Mouse (Mus musculus) forebrain, embryonic 14.5 days (tissue): ENCODE measurements around the gene Pip4p1. TPM values are rescaled to one million over a fixed set of nuclear protein-coding genes. Genes with fewer than 3 reads are reported as not detected.
"Not testable (repeated sequence)": the region's sequence is repeated elsewhere in the genome, so short reads cannot be mapped to it uniquely, and the experiment has no call there.

Experiments
- ATAC-seq: fragments of 200-750 bp; cut with Nextera tagmentation; 2 replicates; pipeline ENCODE4 v1.8.0; 2017; ENCODE audit warnings: mild to moderate bottlenecking, moderate library complexity
- DNase-seq: peaks from one replicate; pipeline ENCODE4 v3.0.0-alpha.2; 2015; ENCODE audit warnings: low spot score
- H3K27ac ChIP-seq: fragments of 300-500 bp; sonication (generic); 2 replicates; pipeline ENCODE4 v1.5.1; 2014; ENCODE audit warnings: low read depth, mild to moderate bottlenecking, control low read depth, low read length, moderate library complexity
- H3K27me3 ChIP-seq: fragments of 300-500 bp; sonication (generic); replicated peaks from 2 replicates; pipeline ENCODE4 v1.6.1; 2014; ENCODE audit warnings: low read length, control low read depth, mixed read lengths; ENCODE audit not compliant: control insufficient read depth, insufficient read depth
- H3K36me3 ChIP-seq: fragments of 300-500 bp; sonication (generic); 2 replicates; pipeline ENCODE4 v1.6.1; 2014; ENCODE audit warnings: low read length, control low read depth; ENCODE audit not compliant: control insufficient read depth, insufficient read depth
- H3K4me1 ChIP-seq: fragments of 300-500 bp; sonication (generic); 2 replicates; pipeline ENCODE4 v1.6.1; 2014; ENCODE audit warnings: antibody characterized with exemption, low read length, control low read depth; ENCODE audit not compliant: control insufficient read depth, insufficient read depth
- H3K4me2 ChIP-seq: fragments of 300-500 bp; sonication (generic); 2 replicates; pipeline ENCODE4 v1.6.1; 2014; ENCODE audit warnings: mild to moderate bottlenecking, control low read depth, low read length
- H3K4me3 ChIP-seq: fragments of 300-500 bp; sonication (generic); 2 replicates; pipeline ENCODE4 v1.5.1; 2014; ENCODE audit warnings: low read depth, low read length, control low read depth
- H3K9ac ChIP-seq: fragments of 300-500 bp; sonication (generic); 2 replicates; pipeline ENCODE4 v1.6.1; 2014; ENCODE audit warnings: mild to moderate bottlenecking, low read length, control low read depth, moderate library complexity
- H3K9me3 ChIP-seq: fragments of 300-500 bp; sonication (generic); replicated peaks from 2 replicates; pipeline ENCODE4 v1.6.1; 2016; ENCODE audit warnings: low read length, control low read depth, mixed read lengths; ENCODE audit not compliant: control insufficient read depth
- WGBS: fragments of 180-500 bp; shearing (Covaris S2); extraction: QIAGEN DNeasy Blood & Tissue Kit; methylation state at CpG from one replicate; pipeline ENCODE4 v1.1.7; 2014; 5-methylcytosine and 5-hydroxymethylcytosine counted together
- polyA plus RNA-seq: library from polyadenylated mRNA; unstranded; fragments of >200 nt; fragmentation: Nextera tagmentation; extraction: Ambion mirVana; gene quantifications from 2 replicates; pipeline ENCODE4 v1.2.1, GENCODE M21; 2014

Gene Pip4p1
- polyA plus RNA-seq, 1 experiment from 2014 or later, result 86.0 TPM

DNA sequence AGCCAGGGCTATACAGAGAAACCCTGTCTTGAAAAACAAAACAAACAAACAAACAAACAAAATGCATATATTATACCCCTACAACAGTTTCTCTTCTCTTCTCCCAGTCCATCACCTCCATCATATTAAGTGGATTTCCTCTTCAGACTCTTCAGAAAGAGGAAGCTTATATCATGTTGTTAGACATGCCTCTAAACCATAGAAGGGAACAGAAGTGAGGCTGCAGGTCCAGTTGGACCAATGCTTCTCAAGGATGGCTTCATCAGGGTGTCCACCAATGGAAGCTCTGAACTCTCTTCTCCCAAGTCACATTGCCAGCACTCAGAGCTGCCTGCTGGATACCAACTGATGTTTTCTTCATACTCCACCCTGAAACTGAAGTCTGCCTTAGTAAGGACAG lies 25.3 kb downstream of the Pip4p1 start:
- H3K27me3 ChIP-seq, H3K9ac ChIP-seq, DNase-seq, H3K9me3 ChIP-seq, H3K36me3 ChIP-seq, H3K4me1 ChIP-seq, ATAC-seq, H3K27ac ChIP-seq, H3K4me3 ChIP-seq, H3K4me2 ChIP-seq: not testable (repeated sequence)

DNA sequence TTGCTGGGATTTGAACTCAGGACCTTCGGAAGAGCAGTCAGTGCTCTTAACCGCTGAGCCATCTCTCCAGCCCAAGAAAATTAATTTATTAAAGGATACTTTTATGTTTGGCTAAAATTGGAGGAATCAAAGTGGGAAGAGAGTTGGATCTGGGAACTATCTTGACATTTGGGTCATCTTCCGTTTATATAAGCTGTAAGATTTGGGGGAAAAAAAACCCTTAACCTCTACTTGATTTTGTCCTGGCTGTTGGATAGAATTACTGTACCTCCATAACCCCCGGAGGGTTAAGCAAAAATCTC lies 25.9 kb downstream of the Pip4p1 start:
- H3K4me1 ChIP-seq, result no peaks in the 10 kb centered on the region
- no peak for ATAC-seq
- H3K4me2 ChIP-seq, result no peak overlapping the region
- H3K36me3 ChIP-seq, result no peaks in the 10 kb centered on the region
- no peaks in the 10 kb centered on the region for H3K9me3 ChIP-seq
- H3K9ac ChIP-seq, result no peak overlapping the region
- DNase-seq, result no peak
- H3K4me3 ChIP-seq, result no peak overlapping the region
- H3K27me3 ChIP-seq, result no peaks in the 10 kb centered on the region
- no peak overlapping the region for H3K27ac ChIP-seq
- 88% methylated on average over 4 of the region's 4 CpGs for WGBS

DNA sequence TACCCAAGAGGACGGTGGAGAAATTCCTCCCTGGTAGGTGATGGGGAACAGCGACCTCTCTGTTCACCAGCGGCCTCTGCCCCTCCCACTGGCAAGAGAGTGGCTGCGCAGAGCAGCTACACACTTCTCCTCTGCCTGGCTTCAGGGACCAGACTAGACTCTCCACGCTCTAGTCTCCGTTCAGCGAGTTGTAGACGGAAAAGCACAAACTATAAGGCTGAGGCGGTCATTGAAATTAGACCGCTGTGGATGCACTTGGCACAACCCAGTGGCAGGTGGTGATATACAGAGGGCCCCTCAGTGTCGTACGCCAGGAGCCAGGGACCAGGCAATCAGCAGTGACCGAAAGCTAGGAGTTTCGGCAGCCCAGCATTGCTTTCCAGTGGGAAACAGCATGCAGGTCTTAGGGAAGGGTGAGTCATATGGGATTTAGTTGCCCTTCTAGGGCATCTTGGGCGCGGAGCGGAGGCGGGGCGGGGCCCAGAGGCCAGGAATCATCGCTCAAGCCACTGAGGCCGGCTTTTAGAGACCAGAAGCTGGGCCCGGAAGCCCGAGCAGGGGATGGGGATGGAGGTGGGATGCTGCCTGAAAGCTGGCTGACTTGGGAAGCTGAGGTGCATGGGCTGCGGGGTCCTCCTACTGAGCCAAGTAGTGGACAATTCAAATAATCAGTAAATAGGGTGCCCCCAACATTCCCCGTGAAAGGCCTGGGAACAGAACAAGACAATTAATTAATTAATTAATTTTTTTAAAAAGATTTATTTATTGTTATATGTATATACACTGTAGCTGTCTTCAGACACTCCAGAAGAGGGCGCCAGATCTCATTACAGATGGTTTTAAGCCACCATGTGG lies 26.5 kb downstream of the Pip4p1 start:
- peak; percentile 68 for DNase-seq
- H3K4me3 ChIP-seq, result peak overlapping the region; percentile 30
- H3K9ac ChIP-seq, result peak overlapping the region; percentile 51
- no peaks in the 10 kb centered on the region for H3K9me3 ChIP-seq
- WGBS, result 4% methylated on average over 26 of the region's 26 CpGs
- no peaks in the 10 kb centered on the region for H3K36me3 ChIP-seq
- ATAC-seq, result peak; percentile 88
- H3K27ac ChIP-seq, result no peak overlapping the region
- H3K4me1 ChIP-seq, result no peaks in the 10 kb centered on the region
- peak overlapping the region; percentile 52 for H3K4me2 ChIP-seq
- H3K27me3 ChIP-seq, result no peaks in the 10 kb centered on the region

DNA sequence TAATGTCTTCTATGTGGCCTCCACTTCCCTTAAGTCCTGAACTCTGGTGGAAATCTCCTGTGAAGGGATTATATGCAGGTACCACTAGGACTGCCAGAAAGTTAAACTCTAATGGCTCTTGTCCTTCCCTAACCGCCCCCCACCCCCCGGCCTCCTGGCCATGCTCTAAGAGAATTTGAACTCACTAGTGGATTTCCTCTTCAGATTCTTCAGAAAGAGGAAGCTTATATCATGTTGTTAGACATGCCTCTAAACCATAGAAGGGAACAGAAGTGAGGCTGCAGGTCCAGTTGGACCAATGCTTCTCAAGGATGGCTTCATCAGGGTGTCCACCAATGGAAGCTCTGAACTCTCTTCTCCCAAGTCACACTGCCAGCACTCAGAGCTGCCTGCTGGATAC lies 32.7 kb downstream of the Pip4p1 start:
- not testable (repeated sequence) for H3K4me3 ChIP-seq, H3K4me1 ChIP-seq, DNase-seq, H3K9me3 ChIP-seq, H3K4me2 ChIP-seq, H3K9ac ChIP-seq, ATAC-seq, H3K27ac ChIP-seq, H3K36me3 ChIP-seq, H3K27me3 ChIP-seq
- 91% methylated on average over 2 of the region's 2 CpGs for WGBS

DNA sequence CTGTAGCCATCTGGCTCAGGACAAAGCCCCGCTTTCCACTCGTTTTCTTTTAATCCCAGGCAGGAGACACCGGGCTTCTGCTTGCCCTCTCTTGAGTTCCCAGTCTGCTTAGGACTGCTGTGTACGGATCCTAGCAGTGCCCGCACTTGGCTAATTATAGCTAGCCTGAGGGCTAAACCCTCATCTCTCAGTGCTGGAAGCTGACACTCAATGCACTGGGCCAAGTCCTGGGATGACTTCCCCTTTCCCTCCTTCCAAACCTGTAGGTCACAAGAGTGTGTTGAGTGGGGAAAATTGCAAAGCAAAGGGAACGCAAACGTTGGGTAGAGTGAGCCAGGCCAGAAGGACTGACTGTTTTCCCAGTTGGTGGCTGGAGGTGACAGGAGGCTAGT lies 33.3 kb downstream of the Pip4p1 start, which contains the start of gene Klhl33:
Gene Klhl33 (minus strand): TSS at position 134 of the 392 bp plus-strand sequence.
- Histone ChIP-seq H3K4me1 (no peaks in the 10 kb centered on the region), H3K9ac (peak within 1 kb of the TSS; percentile 60), H3K27ac (no peak within 1 kb of the TSS), H3K9me3 (no peaks in the 10 kb centered on the region), H3K36me3 (no peaks in the 10 kb centered on the region), H3K4me2 (peak within 1 kb of the TSS; percentile 64), H3K27me3 (0 out of 2 replicates have a peak, but pooled peaks cover 5% of the 10 kb centered on the region), H3K4me3 (peak within 1 kb of the TSS; percentile 33)
- 35% methylated on average over 7 of the region's 7 CpGs for WGBS
- ATAC-seq, result no peak
- DNase-seq, result no peak

DNA sequence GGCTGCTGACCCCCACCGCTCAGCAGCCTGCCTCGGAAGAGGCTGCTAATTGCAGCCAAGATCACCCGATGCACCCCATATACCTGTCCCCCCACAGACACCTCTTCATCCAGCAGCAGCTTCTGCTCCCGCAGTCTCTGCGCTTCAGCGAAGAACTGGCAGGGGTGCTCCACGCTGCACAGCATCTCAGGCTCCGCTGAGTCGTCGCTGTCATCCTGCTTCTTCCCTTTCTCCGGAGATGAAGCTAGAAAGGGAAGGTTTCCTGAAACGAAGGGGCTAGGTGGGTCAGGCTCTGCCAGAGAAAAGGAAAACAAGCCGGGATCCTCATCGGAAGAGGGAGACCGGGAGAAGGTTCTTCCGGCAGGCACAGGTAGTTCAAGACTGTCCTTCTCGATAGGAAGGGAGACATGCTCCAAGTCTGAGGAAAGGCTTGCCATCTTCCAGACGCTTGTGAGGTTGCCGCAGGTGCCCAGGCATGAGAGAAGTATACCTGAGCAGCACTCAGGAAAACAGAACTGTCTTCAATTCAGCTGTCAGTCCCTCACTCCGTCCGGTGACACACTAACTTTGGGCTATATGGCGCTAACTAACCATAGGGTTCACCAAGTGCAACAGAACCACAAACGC lies 33.8 kb downstream of the Pip4p1 start:
- Histone ChIP-seq H3K4me2 (peak overlapping the region; percentile 64), H3K9me3 (no peaks in the 10 kb centered on the region), H3K36me3 (no peaks in the 10 kb centered on the region), H3K4me3 (peak overlapping the region; percentile 33), H3K27me3 (0 out of 2 replicates have a peak, but pooled peaks cover 5% of the 10 kb centered on the region), H3K9ac (peak overlapping the region; percentile 60), H3K4me1 (no peaks in the 10 kb centered on the region), H3K27ac (no peak overlapping the region)
- 13% methylated on average over 23 of the region's 23 CpGs for WGBS
- ATAC-seq (peak; percentile 75; the same call in 1 of the 2 replicates), DNase-seq (peak; percentile 38)

DNA sequence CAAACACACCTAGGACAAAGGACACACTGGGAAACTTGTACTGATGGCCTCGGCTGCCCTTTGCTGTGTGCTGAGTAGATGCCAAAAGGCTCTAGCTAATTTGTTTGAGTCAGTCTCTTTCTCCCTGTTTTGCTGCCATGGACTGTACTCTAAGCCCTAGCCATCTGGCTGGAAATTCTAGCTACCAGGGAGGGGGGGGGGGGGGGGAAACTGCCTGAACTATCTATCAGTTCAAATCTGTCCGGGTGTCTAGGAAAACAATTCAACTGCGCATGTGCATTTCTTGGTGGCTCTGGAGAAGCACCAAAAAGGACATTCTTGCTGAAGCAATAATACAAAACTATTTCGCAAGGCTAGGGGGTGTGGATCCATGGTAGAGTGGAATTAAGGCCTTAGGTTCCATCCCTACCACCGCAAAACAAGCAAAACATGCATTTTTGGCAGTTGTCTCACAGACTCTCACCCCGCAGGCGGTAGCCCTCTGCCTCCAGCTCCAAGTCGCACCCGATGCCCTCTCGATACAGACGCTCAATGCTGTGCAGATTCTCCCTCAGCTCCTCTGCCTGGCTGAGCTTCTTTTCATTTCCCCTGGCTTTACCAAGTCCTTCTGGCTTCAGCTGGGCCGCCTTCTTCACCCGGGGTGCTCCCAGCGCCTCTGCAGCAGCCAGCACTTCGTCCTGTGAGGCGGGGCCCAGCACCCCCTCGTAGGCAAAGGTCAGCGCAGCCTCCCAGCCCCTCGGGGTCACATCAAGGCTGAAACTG lies 34.5 kb downstream of the Pip4p1 start:
- Histone ChIP-seq H3K4me3 (peak overlapping the region; percentile 33), H3K4me2 (peak overlapping the region; percentile 64), H3K9ac (peak overlapping the region; percentile 60), H3K27ac (no peak overlapping the region), H3K9me3 (no peaks in the 10 kb centered on the region), H3K27me3 (0 out of 2 replicates have a peak, but pooled peaks cover 5% of the 10 kb centered on the region), H3K36me3 (no peaks in the 10 kb centered on the region), H3K4me1 (no peaks in the 10 kb centered on the region)
- ATAC-seq, result peak; percentile 6; the same call in 1 of the 2 replicates
- 15% methylated on average over 19 of the region's 19 CpGs for WGBS
- DNase-seq, result no peak

DNA sequence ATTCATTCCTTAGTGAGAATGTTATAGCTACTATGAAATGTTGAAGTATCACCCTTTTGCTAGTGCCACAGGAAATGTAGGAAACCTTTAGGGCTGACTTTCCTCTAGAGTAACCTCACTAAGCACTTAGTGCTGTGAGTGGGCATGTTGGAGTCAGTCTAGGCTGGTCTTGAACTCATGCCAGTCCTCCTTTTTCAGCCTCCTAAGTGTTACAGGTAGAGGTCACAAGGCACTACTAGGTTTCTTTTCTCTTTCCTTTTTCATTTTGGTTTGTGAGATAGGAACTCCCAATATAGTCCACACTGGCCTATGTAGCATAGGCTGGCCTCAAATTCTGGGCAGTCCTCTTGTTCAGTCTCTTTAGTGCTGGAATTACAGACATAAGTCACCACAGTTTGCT lies 35.2 kb downstream of the Pip4p1 start:
- H3K27me3 ChIP-seq, result 0 out of 2 replicates have a peak, but pooled peaks cover 5% of the 10 kb centered on the region
- no peak overlapping the region for H3K4me3 ChIP-seq
- no peaks in the 10 kb centered on the region for H3K9me3 ChIP-seq
- no peak overlapping the region for H3K27ac ChIP-seq
- DNase-seq (no peak), ATAC-seq (no peak)
- H3K9ac ChIP-seq, result no peak overlapping the region
- no peaks in the 10 kb centered on the region for H3K36me3 ChIP-seq
- no peaks in the 10 kb centered on the region for H3K4me1 ChIP-seq
- H3K4me2 ChIP-seq, result no peak overlapping the region
